Mouse (Mus musculus) T-helper 17 cell (primary cell): ENCODE measurements around the gene Hspb7.

Source experiments
- in situ Hi-C, 2 experiments: fragments of 300-600 bp; cut with MboI, MseI; formaldehyde crosslinking; loops; 1 replicate in 1 of 2; 2 replicates in 1 of 2; pipeline ENCODE4 v1.15.1; 2025; ENCODE audit warnings: high pct_unique_total_duplicates in 2 of 2

The Hspb7 gene

GRCm38 (mm10) chr4:141444451-141445327 is 24.1 kb downstream of the Hspb7 start, which contains the start of gene Zbtb17:
Gene Zbtb17, plus strand, starts transcription at chr4:141444654.
- in situ Hi-C loops = no loop called here

GRCm38 (mm10) chr4:141445328-141445720 is 24.7 kb downstream of the Hspb7 start:
- in situ Hi-C loops = no loop called here

GRCm38 (mm10) chr4:141446211-141446610 is 25.6 kb downstream of the Hspb7 start:
- in situ Hi-C loops = no loop called here

GRCm38 (mm10) chr4:141451251-141451650 is 30.7 kb downstream of the Hspb7 start:
- in situ Hi-C loops = loop anchor here in 1 of 2 experiments (10.0 kb wide), 1 partner anchor 64 kb away; no protein-coding TSS in a partner anchor

GRCm38 (mm10) chr4:141451916-141452450 is 31.4 kb downstream of the Hspb7 start:
- in situ Hi-C loops = loop anchor here in 1 of 2 experiments (10.0 kb wide), 1 partner anchor 63 kb away; no protein-coding TSS in a partner anchor

GRCm38 (mm10) chr4:141454581-141455350 is 34.2 kb downstream of the Hspb7 start:
- in situ Hi-C loops = loop anchor here in 1 of 2 experiments (5.0 to 10.0 kb wide), 2 partner anchors 47 to 60 kb away; no protein-coding TSS in a partner anchor

GRCm38 (mm10) chr4:141455526-141455925 is 34.9 kb downstream of the Hspb7 start:
- in situ Hi-C loops = loop anchor here in 1 of 2 experiments (5.0 to 10.0 kb wide), 2 partner anchors 48 to 59 kb away; no protein-coding TSS in a partner anchor

GRCm38 (mm10) chr4:141456193-141456938 is 35.8 kb downstream of the Hspb7 start:
- in situ Hi-C loops = loop anchor here in 1 of 2 experiments (5.0 to 10.0 kb wide), 2 partner anchors 49 to 58 kb away; no protein-coding TSS in a partner anchor

- in situ Hi-C loops = loop anchor here in 1 of 2 experiments (5.0 to 10.0 kb wide), 2 partner anchors 51 to 57 kb away; no protein-coding TSS in a partner anchor
Measured at GRCm38 (mm10) chr4:141458236-141458635, 37.7 kb downstream of the Hspb7 start.

- in situ Hi-C loops = loop anchor here in 1 of 2 experiments (5.0 to 10.0 kb wide), 2 partner anchors 52 to 56 kb away; no protein-coding TSS in a partner anchor
Measured at GRCm38 (mm10) chr4:141458888-141459287, 38.3 kb downstream of the Hspb7 start.

- in situ Hi-C loops = loop anchor here in 1 of 2 experiments (5.0 to 10.0 kb wide), 2 partner anchors 52 to 55 kb away; no protein-coding TSS in a partner anchor
Measured at GRCm38 (mm10) chr4:141459766-141460165, 39.2 kb downstream of the Hspb7 start.

GRCm38 (mm10) chr4:141460481-141460880 is 39.9 kb downstream of the Hspb7 start:
- in situ Hi-C loops = no loop called here

- in situ Hi-C loops = no loop called here
Measured at GRCm38 (mm10) chr4:141461088-141461487, 40.5 kb downstream of the Hspb7 start.

GRCm38 (mm10) chr4:141461576-141461975 is 41.0 kb downstream of the Hspb7 start:
- in situ Hi-C loops = no loop called here

- in situ Hi-C loops = no loop called here
Measured at GRCm38 (mm10) chr4:141463472-141463871, 42.9 kb downstream of the Hspb7 start.

GRCm38 (mm10) chr4:141464722-141465121 is 44.1 kb downstream of the Hspb7 start:
- in situ Hi-C loops = no loop called here

GRCm38 (mm10) chr4:141465512-141466288 is 45.1 kb downstream of the Hspb7 start:
- in situ Hi-C loops = no loop called here

- in situ Hi-C loops = no loop called here
Measured at GRCm38 (mm10) chr4:141466289-141466795, 45.8 kb downstream of the Hspb7 start.

- in situ Hi-C loops = no loop called here
Measured at GRCm38 (mm10) chr4:141466844-141467580, 46.4 kb downstream of the Hspb7 start.
